ENCODE assay signal across 24 mouse cellular contexts in genomic region chr6:12258273-12258672, GRCm38 (mm10).
A peak's percentile ranks its signal among the peaks of the same experiment; 100 is the strongest.
DNase-seq lines count a peak whose midpoint lies in the region; ATAC-seq and TF ChIP-seq lines count a peak whose summit lies in the region.
"Had no signal": no experiment of that assay in that cellular context is flagged by ENCODE, and none has a peak within 500 bp of the region (broad histone marks: within the 10 kb centered on the region; RNA-seq: fewer than 3 reads in every experiment).

No protein-coding gene starts in this region.

- no peaks in the 10 kb centered on the region for H3K36me3 ChIP-seq in hindbrain, embryonic 10.5 days
- H3K36me3 ChIP-seq in hindbrain, embryonic 16.5 days (ENCODE audit: control insufficient read depth, insufficient read depth, low read length): no peaks in the 10 kb centered on the region
- H3K36me3 ChIP-seq in hindbrain, embryonic 13.5 days: no peaks in the 10 kb centered on the region
- no peaks in the 10 kb centered on the region for H3K36me3 ChIP-seq in midbrain, embryonic 14.5 days (ENCODE audit: control insufficient read depth, insufficient read depth, low read length)
- H3K36me3 ChIP-seq in forebrain, embryonic 11.5 days (ENCODE audit: control insufficient read depth, insufficient read depth, low read length): no peaks in the 10 kb centered on the region
- no peaks in the 10 kb centered on the region for H3K36me3 ChIP-seq in thymus, adult 2 months (ENCODE audit: control insufficient read depth, insufficient read depth, low read length)
- H3K36me3 ChIP-seq: embryonic facial prominence, embryonic 13.5 days; heart, embryonic 12.5 days had no signal

- no peak for TF ChIP-seq CTCF in thymus, adult 2 months (IDR thresholded peaks at IDR 0.05; ENCODE audit: borderline replicate concordance, control insufficient read depth, extremely low read depth, insufficient read depth, low read length, poor library complexity)

- H3K4me1 ChIP-seq in hindbrain, embryonic 10.5 days (replicated peaks): peaks cover 37% of the 10 kb centered on the region
- no peaks in the 10 kb centered on the region; the same call in 1 of the 2 replicates for H3K4me1 ChIP-seq in hindbrain, embryonic 16.5 days (ENCODE audit: control insufficient read depth, insufficient read depth, low read depth, low read length)
- peaks cover 26% of the 10 kb centered on the region for H3K4me1 ChIP-seq in hindbrain, embryonic 13.5 days (replicated peaks)
- peaks cover 20% of the 10 kb centered on the region for H3K4me1 ChIP-seq in midbrain, embryonic 14.5 days (ENCODE audit: control insufficient read depth, insufficient read depth, low read length)
- H3K4me1 ChIP-seq in forebrain, embryonic 11.5 days (replicated peaks; ENCODE audit: control insufficient read depth, insufficient read depth, low read length): peaks cover 7% of the 10 kb centered on the region
- H3K4me1 ChIP-seq in thymus, adult 2 months (replicated peaks; ENCODE audit: control insufficient read depth, insufficient read depth, low read length): no peaks in the 10 kb centered on the region
- H3K4me1 ChIP-seq: embryonic facial prominence, embryonic 13.5 days; heart, embryonic 12.5 days had no signal

- no peak overlapping the region for H3K4me3 ChIP-seq in hindbrain, embryonic 10.5 days
- no peak overlapping the region for H3K4me3 ChIP-seq in hindbrain, embryonic 16.5 days (ENCODE audit: low read length)
- no peak overlapping the region for H3K4me3 ChIP-seq in hindbrain, embryonic 13.5 days
- H3K4me3 ChIP-seq in midbrain, embryonic 14.5 days (replicated peaks; ENCODE audit: low read depth, low read length): no peak overlapping the region
- H3K4me3 ChIP-seq in forebrain, embryonic 11.5 days (ENCODE audit: low read depth, low read length): no peak overlapping the region
- H3K4me3 ChIP-seq in thymus, adult 2 months (ENCODE audit: control insufficient read depth, insufficient read depth, low read length): no peak overlapping the region
- H3K4me3 ChIP-seq: embryonic facial prominence, embryonic 13.5 days; erythroblast, embryonic 14.5 days; gastrocnemius, adult 2 months; heart, embryonic 12.5 days; left cerebral cortex, adult 2 months; megakaryocyte, embryonic 14.5 days had no signal

- H3K27me3 ChIP-seq in hindbrain, embryonic 10.5 days (ENCODE audit: insufficient read depth, poor library complexity, severe bottlenecking): no peaks in the 10 kb centered on the region
- no peaks in the 10 kb centered on the region for H3K27me3 ChIP-seq in hindbrain, embryonic 16.5 days (replicated peaks; ENCODE audit: control insufficient read depth, insufficient read depth, low read length)
- H3K27me3 ChIP-seq in hindbrain, embryonic 13.5 days: no peaks in the 10 kb centered on the region
- H3K27me3 ChIP-seq in midbrain, embryonic 14.5 days (ENCODE audit: control insufficient read depth, insufficient read depth, low read length): no peaks in the 10 kb centered on the region
- H3K27me3 ChIP-seq in forebrain, embryonic 11.5 days (ENCODE audit: control insufficient read depth, insufficient read depth, low read length): no peaks in the 10 kb centered on the region
- no peaks in the 10 kb centered on the region for H3K27me3 ChIP-seq in thymus, adult 2 months (ENCODE audit: control insufficient read depth, insufficient read depth, low read length)
- H3K27me3 ChIP-seq: embryonic facial prominence, embryonic 13.5 days; heart, embryonic 12.5 days; megakaryocyte, embryonic 14.5 days had no signal

- 31% methylated on average over 3 of the region's 3 CpGs for WGBS in hindbrain, embryonic 10.5 days
- WGBS in hindbrain, embryonic 16.5 days: 32% methylated on average over 3 of the region's 3 CpGs
- WGBS in hindbrain, embryonic 13.5 days: 20% methylated on average over 3 of the region's 3 CpGs
- 15% methylated on average over 3 of the region's 3 CpGs for WGBS in midbrain, embryonic 14.5 days
- 50% methylated on average over 3 of the region's 3 CpGs for WGBS in forebrain, embryonic 11.5 days
- over 99% methylated on average over 3 of the region's 3 CpGs for WGBS in thymus, adult 2 months

- no peak for TF ChIP-seq POLR2A in thymus, adult 2 months (IDR thresholded peaks at IDR 0.05; ENCODE audit: control insufficient read depth, extremely low read depth, insufficient read depth, low read length, poor library complexity)

- H3K9me3 ChIP-seq in hindbrain, embryonic 10.5 days: no peaks in the 10 kb centered on the region
- H3K9me3 ChIP-seq in hindbrain, embryonic 16.5 days (ENCODE audit: control insufficient read depth, low read length): no peaks in the 10 kb centered on the region
- no peaks in the 10 kb centered on the region for H3K9me3 ChIP-seq in hindbrain, embryonic 13.5 days
- H3K9me3 ChIP-seq in midbrain, embryonic 14.5 days (ENCODE audit: control insufficient read depth, low read length): no peaks in the 10 kb centered on the region
- H3K9me3 ChIP-seq in forebrain, embryonic 11.5 days (ENCODE audit: control insufficient read depth, low read length): no peaks in the 10 kb centered on the region
- H3K9me3 ChIP-seq: embryonic facial prominence, embryonic 13.5 days; heart, embryonic 12.5 days; megakaryocyte, embryonic 14.5 days had no signal

- DNase-seq in hindbrain, embryonic 10.5 days (ENCODE audit: low spot score): peak; percentile 50
- peak; percentile 34 for DNase-seq in embryo, embryonic 10 days (ENCODE audit: low spot score)
- DNase-seq in midbrain, embryonic 14.5 days: no peak
- DNase-seq in forebrain, embryonic 11.5 days (ENCODE audit: low spot score): no peak
- DNase-seq in left cerebral cortex, adult 18-20 months (ENCODE audit: low spot score in 2 of 2): no peak
- no peak for DNase-seq in thymus, adult 2 months
- DNase-seq: adrenal gland, postnatal 10 days; cerebellum, adult 2 months; gastrocnemius, adult 2 months; heart, postnatal 10 days; kidney, adult 11 months; layer of hippocampus, adult 9-11 months; lung, embryonic 14.5 days; lung, postnatal 36 days; thymus, postnatal 25 days had no signal

- no peak overlapping the region for H3K4me2 ChIP-seq in hindbrain, embryonic 16.5 days (ENCODE audit: low read length)
- H3K4me2 ChIP-seq in hindbrain, embryonic 13.5 days: no peak overlapping the region
- no peak overlapping the region for H3K4me2 ChIP-seq in midbrain, embryonic 14.5 days (ENCODE audit: low read length)
- H3K4me2 ChIP-seq in forebrain, embryonic 11.5 days (ENCODE audit: low read depth, low read length, severe bottlenecking): no peak overlapping the region
- H3K4me2 ChIP-seq: embryonic facial prominence, embryonic 13.5 days; heart, embryonic 12.5 days; lung, embryonic 14.5 days had no signal

- H3K27ac ChIP-seq in hindbrain, embryonic 10.5 days: peak overlapping the region; percentile 75
- no peak overlapping the region for H3K27ac ChIP-seq in hindbrain, embryonic 16.5 days (ENCODE audit: low read depth, low read length)
- H3K27ac ChIP-seq in hindbrain, embryonic 13.5 days: peak overlapping the region; percentile 74
- peak overlapping the region; percentile 64; the same call in 1 of the 2 replicates for H3K27ac ChIP-seq in midbrain, embryonic 14.5 days (replicated peaks; ENCODE audit: low read depth, low read length)
- no peak overlapping the region for H3K27ac ChIP-seq in forebrain, embryonic 11.5 days (ENCODE audit: low read depth, low read length)
- no peak overlapping the region for H3K27ac ChIP-seq in thymus, adult 2 months (ENCODE audit: control insufficient read depth, insufficient read depth, low read length)
- H3K27ac ChIP-seq: embryonic facial prominence, embryonic 13.5 days; gastrocnemius, adult 2 months; kidney, postnatal 0 days; left cerebral cortex, adult 2 months; liver, embryonic 14.5 days had no signal

- ATAC-seq in hindbrain, embryonic 16.5 days: no peak
- 0 out of 2 replicates have a peak, but pooled peaks have one; percentile 9 for ATAC-seq in hindbrain, embryonic 13.5 days (ENCODE audit: low FRiP score)
- no peak for ATAC-seq in midbrain, embryonic 14.5 days (ENCODE audit: low FRiP score, low TSS enrichment)
- no peak; the same call in 1 of the 2 replicates for ATAC-seq in forebrain, embryonic 11.5 days (replicated peaks; ENCODE audit: low FRiP score)

- no peak overlapping the region for H3K9ac ChIP-seq in hindbrain, embryonic 16.5 days (ENCODE audit: low read depth, low read length)
- no peak overlapping the region for H3K9ac ChIP-seq in hindbrain, embryonic 13.5 days
- no peak overlapping the region for H3K9ac ChIP-seq in midbrain, embryonic 14.5 days (replicated peaks; ENCODE audit: low read length)
- H3K9ac ChIP-seq in forebrain, embryonic 11.5 days (ENCODE audit: low read length): no peak overlapping the region
- H3K9ac ChIP-seq: embryonic facial prominence, embryonic 13.5 days; heart, embryonic 12.5 days; liver, embryonic 14.5 days; lung, embryonic 14.5 days had no signal

Comparison
In these comparisons a context has a peak if more than half of its experiments do, and no peak if none do; other contexts are left out.
1. H3K27ac ChIP-seq: peak in hindbrain, embryonic 10.5 days (single experiment), hindbrain, embryonic 13.5 days (single experiment) and midbrain, embryonic 14.5 days (single experiment); none in hindbrain, embryonic 16.5 days (single experiment), forebrain, embryonic 11.5 days (single experiment) and thymus, adult 2 months (single experiment).
2. DNase-seq: peak in hindbrain, embryonic 10.5 days (single experiment) and embryo, embryonic 10 days (single experiment); none in midbrain, embryonic 14.5 days (single experiment), forebrain, embryonic 11.5 days (single experiment), left cerebral cortex, adult 18-20 months (0 of 2) and thymus, adult 2 months (single experiment).